Mouse (Mus musculus): ENCODE results near the gene Rabggta.

Rabggta gene

GRCm38 (mm10) chr14:55733889-55734288, 11.8 kb upstream of the Rabggta start:
- DNase-seq (ENCODE audit: low spot score): no peak

GRCm38 (mm10) chr14:55730531-55731032, 8.5 kb upstream of the Rabggta start:
- no peak for DNase-seq (ENCODE audit: low spot score)

GRCm38 (mm10) chr14:55730116-55730515, 8.1 kb upstream of the Rabggta start:
- no peak for DNase-seq (ENCODE audit: low spot score)

- no peak for DNase-seq (ENCODE audit: low spot score)
These were observed 6.0 kb upstream of the Rabggta start for GRCm38 (mm10) chr14:55727889-55728685.

- DNase-seq (ENCODE audit: low spot score): no peak
These were observed 4.2 kb upstream of the Rabggta start for GRCm38 (mm10) chr14:55726261-55726660.

- DNase-seq (ENCODE audit: low spot score): no peak
These were observed 2.4 kb upstream of the Rabggta start for GRCm38 (mm10) chr14:55724411-55724871.

- no peak for DNase-seq (ENCODE audit: low spot score)
These were observed 1.4 kb upstream of the Rabggta start for GRCm38 (mm10) chr14:55723433-55723832.

- no peak for DNase-seq (ENCODE audit: low spot score)
These were observed 429 bp upstream of the Rabggta start for GRCm38 (mm10) chr14:55722438-55722945.

- no peak for DNase-seq (ENCODE audit: low spot score)
These were observed 987 bp downstream of the Rabggta start for GRCm38 (mm10) chr14:55721076-55721475.

GRCm38 (mm10) chr14:55720666-55721065, 1.4 kb downstream of the Rabggta start:
- DNase-seq (ENCODE audit: low spot score): no peak

GRCm38 (mm10) chr14:55719737-55720136, 2.3 kb downstream of the Rabggta start:
- DNase-seq (ENCODE audit: low spot score): no peak

- DNase-seq (ENCODE audit: low spot score): no peak
These were observed 5.2 kb downstream of the Rabggta start for GRCm38 (mm10) chr14:55716884-55717283.

- DNase-seq (ENCODE audit: low spot score): no peak
These were observed 5.8 kb downstream of the Rabggta start for GRCm38 (mm10) chr14:55716271-55716670.

GRCm38 (mm10) chr14:55714893-55715292, 7.2 kb downstream of the Rabggta start:
- no peak for DNase-seq (ENCODE audit: low spot score)

GRCm38 (mm10) chr14:55713729-55714122, 8.3 kb downstream of the Rabggta start, which contains the start of gene Tgm1:
TSS of gene Tgm1 (minus strand) at chr14:55713926.
- DNase-seq (ENCODE audit: low spot score): no peak

- DNase-seq (ENCODE audit: low spot score): peak; percentile 23
These were observed 8.9 kb downstream of the Rabggta start for GRCm38 (mm10) chr14:55713007-55713728.

GRCm38 (mm10) chr14:55711786-55712185, 10.3 kb downstream of the Rabggta start:
- no peak for DNase-seq (ENCODE audit: low spot score)

- DNase-seq (ENCODE audit: low spot score): no peak
These were observed 12.6 kb downstream of the Rabggta start for GRCm38 (mm10) chr14:55709509-55709908.

- no peak for DNase-seq (ENCODE audit: low spot score)
These were observed 14.7 kb downstream of the Rabggta start for GRCm38 (mm10) chr14:55707397-55707796.

- DNase-seq (ENCODE audit: low spot score): no peak
These were observed 15.9 kb downstream of the Rabggta start for GRCm38 (mm10) chr14:55706051-55706600.

- DNase-seq (ENCODE audit: low spot score): no peak
These were observed 19.3 kb downstream of the Rabggta start for GRCm38 (mm10) chr14:55702761-55703160.

- DNase-seq (ENCODE audit: low spot score): no peak
These were observed 20.9 kb downstream of the Rabggta start for GRCm38 (mm10) chr14:55701131-55701530.
